Mouse (Mus musculus) thymus, postnatal 25 days (tissue): ENCODE data around the gene Fam234b.

ENCODE experiments used
- DNase-seq: peaks from one replicate; pipeline ENCODE4 v3.0.0; 2022

Gene Fam234b

DNA sequence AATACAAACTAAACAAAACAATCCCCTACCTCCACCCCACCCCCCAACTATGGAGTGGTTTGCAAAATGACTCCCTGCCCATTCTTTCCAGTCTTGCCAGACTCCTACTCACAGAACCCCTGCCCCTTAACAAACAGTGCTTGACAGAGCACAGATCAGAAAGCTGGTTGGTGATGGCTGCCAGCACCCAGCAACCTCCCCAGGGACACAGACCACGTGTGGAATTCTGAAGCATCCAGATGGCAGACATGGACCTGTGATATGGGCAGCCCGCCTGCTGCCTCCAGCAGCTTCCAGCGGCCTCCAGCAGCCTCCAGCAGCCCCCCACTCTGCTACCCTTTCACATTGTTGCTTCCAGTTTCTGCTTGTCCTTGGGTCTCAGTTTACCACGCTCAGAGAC is 77.5 kb downstream of the Fam234b start:
- DNase-seq: no peak

- DNase-seq: no peak
These were observed 78.9 kb downstream of the Fam234b start for GRCm38 (mm10) chr6:135276474-135277295.

- DNase-seq: no peak
These were observed 80.5 kb downstream of the Fam234b start for GRCm38 (mm10) chr6:135278302-135278701.

DNA sequence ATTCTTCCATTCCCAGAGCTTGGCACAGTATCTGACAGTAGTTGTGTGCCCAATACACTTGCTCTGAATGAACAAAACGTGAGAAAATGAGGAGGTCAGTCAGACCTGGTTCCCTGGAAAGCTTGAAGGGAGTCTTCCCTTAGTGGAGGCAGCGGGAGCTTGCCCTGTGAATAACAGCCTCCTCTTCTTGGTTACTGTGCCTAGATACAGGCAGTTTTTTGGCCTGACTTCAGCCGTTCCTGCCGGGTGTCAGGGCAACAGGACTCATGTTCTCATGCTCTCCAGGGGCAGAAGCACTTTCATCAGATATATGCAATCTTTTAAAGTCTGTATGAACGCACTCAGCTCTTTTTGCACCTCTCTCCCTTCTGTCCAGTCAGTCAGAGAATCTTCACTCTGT is 81.5 kb downstream of the Fam234b start:
- DNase-seq: no peak

- no peak for DNase-seq
These were observed 82.1 kb downstream of the Fam234b start for GRCm38 (mm10) chr6:135279856-135280255.

DNA sequence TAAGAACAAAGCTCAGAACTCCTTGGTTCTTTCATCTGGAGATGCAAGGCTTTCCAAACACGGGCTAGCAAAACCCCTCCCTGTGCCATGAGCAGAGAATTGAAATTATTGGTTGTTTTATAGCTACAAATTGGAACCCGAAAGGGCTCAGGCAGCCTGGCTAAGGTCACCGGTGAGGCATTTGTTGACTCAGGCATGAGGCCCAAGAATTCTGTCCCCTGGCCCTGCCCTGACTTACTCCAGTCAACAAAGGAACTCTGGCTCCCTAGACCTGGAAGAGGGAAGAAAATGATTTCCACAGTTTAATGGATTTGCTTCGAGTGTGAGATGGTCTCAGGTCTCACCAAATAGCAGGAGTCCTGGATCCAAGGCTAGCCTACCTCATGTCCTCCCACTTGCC is 94.6 kb downstream of the Fam234b start:
- DNase-seq: no peak

DNA sequence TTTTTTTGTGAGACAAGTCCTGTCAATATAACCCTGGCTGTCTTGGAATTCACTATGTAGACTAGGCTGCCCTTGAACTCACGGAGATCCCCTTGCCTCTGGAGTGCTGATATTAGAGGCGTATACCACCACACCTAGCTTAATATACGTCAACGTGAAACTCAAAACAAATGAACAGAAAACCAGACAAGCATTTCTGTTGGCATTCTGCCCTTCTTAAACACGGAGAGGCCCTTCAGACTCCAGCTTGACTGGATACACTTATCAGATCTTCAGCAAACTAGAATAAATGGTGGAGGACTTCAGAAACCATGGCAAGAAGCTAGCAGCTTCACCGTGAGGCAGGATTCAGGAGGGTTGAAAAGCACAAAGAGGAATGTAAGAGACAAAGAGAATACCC is 96.4 kb downstream of the Fam234b start:
- DNase-seq: no peak
